Mouse (Mus musculus): ENCODE measurements around the gene Slc16a8.
"Not testable (repeated sequence)": the region's sequence is repeated elsewhere in the genome, so short reads cannot be mapped to it uniquely, and the experiment has no call there.

Slc16a8 gene

DNA sequence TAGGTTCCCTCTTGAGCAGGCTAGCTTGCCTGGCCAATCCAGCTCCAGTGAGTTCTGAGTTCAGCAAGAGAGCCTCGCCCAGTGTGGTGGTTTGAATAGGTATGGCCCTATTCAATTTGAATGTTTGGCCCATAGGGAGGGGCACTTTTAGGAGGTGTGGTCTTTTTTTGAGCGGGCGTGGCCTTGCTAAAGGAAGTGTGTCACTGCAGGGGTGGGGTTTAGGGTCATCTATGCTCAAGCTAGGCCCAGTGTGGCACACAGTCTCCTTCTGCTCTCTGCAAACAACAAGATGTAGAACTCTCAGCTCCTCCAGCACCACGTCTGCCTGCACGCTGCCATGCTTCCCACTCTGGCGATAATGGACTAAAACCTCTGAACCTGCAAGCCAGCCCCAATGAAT, 9.2 kb upstream of the Slc16a8 start:
- ATAC-seq (ENCODE audit: insufficient number of reproducible peaks, low FRiP score, low TSS enrichment), result no peak

DNA sequence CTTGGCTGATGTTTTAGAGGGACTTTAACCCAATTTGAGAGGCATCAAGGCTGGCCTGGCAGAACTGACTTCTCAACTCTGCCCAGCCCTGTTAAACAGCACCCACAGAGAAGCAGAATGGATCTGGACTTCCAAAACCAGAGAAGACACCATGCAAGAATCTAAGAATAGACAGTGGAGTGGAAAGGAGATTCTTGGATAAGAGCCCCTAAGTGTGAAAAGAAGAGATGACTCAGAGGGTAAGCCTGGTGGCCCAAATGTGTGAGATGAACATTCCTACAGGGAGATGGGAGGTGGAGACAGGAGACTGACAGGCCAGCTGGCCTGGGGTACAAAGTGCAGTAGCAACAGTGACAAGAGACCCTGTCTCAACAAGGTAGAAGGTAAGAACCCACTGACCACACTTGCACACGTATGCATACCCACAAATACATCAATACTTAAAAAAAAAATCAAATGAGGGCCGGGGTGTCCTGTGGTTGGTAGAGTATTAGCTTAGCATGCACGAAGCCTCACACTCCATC, 8.3 kb upstream of the Slc16a8 start:
- no peak for ATAC-seq (ENCODE audit: insufficient number of reproducible peaks, low FRiP score, low TSS enrichment)

DNA sequence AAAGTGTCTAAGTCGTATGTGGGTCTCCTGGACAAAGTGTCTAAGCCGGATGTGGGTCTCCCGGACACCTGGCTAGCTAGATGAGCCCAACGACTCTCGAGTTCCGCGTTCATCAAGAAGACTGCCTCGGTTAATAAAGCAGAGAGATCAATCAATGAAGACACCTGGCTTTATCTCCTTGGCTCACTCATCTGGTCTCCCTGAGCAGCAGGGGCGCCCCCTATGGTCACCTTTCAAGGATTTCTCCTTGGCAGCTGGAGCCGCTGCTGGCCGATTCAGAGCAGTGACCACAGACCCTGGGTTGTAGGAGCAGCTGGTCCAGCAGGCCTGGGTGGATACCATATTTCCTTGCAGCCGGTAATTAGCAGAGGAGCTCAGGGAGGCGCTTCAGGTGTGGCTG, 7.8 kb upstream of the Slc16a8 start:
- ATAC-seq (ENCODE audit: insufficient number of reproducible peaks, low FRiP score, low TSS enrichment), result no peak

DNA sequence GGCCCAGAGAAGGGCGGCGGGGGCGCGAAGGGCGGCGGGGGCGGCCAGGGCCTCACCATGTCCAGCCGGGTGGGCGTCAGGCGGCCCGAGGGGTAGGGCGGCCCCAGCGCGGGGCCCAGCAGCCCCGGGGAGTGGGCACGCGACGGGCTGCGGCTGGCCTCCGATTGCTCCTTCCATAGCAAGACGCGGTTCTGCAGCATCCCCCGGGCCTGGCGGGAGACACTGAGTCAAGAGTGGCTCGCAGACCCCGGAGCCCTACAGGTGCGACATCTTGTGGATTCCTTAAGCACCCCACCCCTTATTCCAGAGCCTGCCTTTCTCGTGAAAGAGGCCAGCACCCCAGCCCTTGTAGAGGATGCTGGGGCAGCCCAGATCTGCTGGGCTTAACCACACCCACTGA, 7.2 kb upstream of the Slc16a8 start:
- ATAC-seq (ENCODE audit: insufficient number of reproducible peaks, low FRiP score, low TSS enrichment), result no peak

DNA sequence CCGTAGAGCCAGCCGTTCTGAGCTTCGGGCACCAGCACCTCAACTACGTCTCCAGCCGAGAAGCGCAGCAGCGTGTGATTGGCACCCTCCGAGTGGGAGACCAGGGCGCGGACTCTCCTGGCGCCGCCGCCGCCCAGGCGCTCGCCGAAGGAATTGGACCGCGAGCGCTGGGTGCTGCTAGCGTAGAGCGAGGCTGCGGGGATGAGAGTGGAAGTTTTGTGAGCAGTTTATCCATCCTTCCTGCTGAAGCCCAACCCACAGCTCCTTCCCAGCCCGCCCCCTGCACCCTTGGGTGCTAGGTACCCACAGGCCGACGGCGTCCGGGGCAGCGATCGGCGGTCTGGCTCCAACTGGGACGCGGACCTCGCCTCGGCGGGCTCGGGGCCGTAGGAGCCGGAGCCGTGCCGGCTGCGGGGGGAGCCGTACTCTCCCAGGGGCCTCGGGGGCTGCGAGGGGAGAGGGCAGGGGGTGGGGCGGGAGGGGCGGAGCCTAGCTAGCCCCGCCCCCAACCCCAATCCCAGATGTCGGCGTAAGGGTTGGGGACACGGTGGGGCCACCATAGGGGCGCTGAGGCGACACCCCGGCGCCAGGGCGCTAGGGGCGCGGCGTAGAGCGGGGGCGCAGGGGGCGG, 6.6 kb upstream of the Slc16a8 start:
- ATAC-seq (ENCODE audit: insufficient number of reproducible peaks, low FRiP score, low TSS enrichment), result no peak

DNA sequence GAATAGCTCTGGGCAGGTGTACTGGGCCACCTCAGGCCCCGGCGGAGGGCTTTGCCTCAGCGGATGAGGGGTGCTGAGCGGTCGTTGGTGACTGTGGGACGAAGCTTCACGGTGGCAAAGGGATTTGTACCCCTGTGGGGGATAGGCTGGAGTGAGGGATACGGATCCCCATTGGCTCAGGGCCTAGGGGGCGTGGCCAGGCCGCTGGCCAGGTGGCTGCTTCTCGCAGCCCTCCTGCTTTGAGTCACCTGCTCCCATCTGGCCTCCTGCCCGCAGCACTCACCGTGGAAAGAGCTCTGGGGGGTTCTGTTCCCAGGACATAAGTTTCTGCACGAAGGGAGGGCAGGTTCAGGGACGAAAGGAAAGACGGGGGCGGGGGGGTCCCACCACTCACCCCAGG, 4.0 kb upstream of the Slc16a8 start:
- no peak for ATAC-seq (ENCODE audit: insufficient number of reproducible peaks, low FRiP score, low TSS enrichment)

DNA sequence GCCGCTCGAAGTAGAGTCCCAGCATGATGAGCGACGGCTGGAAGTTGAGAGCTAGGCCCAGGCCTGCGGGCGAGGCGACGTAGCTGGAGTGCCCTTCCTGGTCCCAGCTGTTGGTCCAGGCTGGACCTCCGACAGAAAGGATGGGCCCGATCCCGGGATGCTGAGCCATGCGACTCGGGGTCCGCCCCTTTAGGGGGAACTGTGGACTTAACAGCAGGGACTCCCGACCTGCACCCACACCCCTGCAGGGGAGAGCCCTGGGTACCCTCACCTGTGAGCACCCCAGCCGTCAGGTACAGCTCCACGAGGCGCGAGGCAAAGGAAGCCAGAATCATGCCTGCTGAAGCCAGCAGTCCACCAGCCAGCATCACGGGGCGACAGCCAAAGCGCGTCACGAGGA, 2.0 kb downstream of the Slc16a8 start:
- ATAC-seq (ENCODE audit: insufficient number of reproducible peaks, low FRiP score, low TSS enrichment), result no peak

DNA sequence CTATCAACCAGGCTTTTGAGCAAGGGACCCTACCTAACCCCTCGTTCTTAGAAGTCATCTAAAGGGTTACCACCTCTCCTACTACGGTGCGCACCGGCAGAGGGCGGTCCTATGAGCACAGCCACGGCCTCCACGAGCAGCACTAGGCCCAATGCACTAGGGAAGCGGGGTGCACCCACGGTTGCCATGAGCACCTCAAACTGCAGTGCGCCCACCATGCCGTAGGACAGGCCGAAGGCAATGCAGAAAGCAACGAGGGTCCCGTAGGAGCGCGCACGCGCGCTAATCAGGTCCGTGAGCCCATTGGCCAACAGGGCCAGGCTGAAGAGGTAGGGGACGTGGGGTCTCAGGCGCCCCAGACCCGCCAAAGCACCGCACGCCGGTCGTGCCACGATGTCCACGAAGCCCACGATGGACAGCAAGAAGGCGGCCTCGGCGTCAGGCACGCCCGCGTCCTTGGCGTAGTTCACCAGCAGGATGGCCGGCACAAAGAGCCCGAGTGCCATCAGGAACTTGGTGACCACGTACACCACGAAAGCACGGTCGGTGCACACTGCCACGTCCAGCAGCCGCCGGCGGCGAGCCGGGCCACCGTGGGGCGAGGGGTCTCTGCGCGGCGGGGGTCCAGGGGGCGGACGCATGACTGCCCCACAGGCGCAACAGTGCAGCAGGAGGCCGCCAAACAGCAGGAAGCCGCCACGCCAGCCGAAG, 2.6 kb downstream of the Slc16a8 start:
- 0 out of 2 replicates have a peak, but pooled peaks have one; percentile 47 for ATAC-seq (ENCODE audit: insufficient number of reproducible peaks, low FRiP score, low TSS enrichment)

DNA sequence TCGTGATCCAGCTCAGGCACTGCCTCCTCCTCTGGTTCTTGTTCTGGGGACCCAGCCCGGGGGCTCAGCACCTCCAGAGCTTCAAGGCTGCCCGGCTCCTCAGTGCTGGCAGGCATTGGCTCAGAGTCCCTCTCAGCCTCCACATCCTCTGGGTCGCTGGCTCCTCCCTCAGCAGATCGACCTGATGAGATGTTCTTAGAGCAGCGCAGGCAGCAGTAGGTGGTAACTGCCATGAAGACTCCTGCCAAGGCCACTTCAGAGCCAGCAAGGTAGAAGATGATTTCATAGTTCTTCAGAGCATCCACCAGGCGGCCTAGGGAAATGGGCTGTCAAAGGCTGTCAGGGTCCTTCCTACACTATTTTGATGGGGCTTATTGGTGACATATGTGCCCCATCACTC, 3.4 kb downstream of the Slc16a8 start:
- ATAC-seq (ENCODE audit: insufficient number of reproducible peaks, low FRiP score, low TSS enrichment), result no peak

DNA sequence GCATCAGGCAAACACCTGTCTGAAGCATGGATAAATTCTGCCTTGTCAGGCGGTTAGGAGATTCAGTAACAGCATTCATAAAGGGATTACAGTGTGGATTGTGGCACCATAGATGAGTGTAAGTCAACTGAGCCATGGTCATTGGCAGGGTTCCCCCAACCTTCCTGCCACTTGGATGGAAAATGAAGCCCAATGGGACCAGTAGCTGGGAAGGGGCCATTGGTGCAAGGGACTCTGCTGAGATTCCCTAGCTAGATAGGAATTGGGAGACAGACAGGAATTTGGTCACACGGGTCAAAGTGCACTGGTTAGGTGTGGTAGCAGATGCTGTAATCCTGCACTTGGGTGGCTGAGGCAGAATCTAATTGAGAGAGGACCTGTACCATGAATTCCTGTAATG, 4.3 kb downstream of the Slc16a8 start:
- ATAC-seq (ENCODE audit: insufficient number of reproducible peaks, low FRiP score, low TSS enrichment), result no peak

DNA sequence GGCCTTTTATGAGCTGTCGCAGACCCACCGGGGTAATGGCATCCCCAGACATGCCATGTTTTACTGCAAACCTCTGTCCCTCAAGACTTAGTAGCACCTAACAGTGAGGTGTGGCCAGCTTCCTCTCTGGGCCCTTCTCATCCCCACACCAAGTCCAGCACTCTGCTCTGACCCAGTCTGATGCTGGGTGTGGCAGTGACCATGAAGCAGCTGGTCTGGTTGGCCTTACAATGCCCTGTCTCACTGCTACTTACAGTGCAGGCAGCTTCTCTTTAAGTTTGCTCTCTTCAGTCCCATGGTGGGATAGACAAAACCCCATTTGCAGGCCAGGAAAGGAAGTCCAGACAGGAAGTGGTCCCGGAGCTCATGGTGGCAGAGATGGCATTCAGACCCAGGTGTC, 9.2 kb downstream of the Slc16a8 start:
- ATAC-seq (ENCODE audit: insufficient number of reproducible peaks, low FRiP score, low TSS enrichment), result no peak

DNA sequence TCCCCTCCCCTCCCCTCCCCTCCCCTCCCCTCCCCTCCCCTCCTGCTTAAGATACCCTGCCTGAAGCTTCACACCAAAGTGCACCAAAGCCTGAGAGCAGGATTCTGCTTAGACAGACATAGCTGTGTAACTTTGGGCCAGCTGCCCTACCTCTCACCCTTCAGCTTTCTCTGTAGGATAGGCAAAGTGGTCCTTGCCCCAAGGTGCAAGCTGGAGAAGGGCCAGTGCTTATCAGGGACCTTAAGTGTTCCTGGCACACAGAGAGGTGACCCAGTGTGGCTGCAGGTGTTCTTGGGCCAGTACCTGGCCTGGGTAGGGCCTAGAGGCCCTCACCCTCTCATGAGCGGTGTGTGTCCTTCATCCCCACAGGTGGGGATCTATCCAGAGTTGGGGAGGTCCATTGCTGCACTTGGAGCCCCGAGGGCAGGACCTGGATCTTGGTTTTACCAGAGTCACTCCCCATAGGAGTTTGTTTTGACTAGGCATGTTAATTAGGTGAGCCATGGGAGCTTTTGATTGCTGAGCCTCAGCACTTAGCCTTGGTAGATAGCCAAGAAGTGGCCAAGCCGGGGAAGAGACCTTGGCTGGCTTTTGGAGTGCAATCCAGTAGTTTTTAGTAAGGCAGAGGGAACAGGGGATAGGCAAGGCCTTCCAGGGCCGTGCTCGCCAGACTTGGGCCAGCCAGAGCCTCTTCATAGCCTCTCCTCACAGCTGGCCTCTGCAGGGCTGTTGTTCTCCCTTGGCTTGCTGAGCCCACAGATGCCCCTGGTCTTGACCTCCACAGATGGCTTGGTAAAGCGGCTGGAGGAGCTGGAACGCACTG, 10.3 kb downstream of the Slc16a8 start:
- ATAC-seq (ENCODE audit: insufficient number of reproducible peaks, low FRiP score, low TSS enrichment), result no peak

DNA sequence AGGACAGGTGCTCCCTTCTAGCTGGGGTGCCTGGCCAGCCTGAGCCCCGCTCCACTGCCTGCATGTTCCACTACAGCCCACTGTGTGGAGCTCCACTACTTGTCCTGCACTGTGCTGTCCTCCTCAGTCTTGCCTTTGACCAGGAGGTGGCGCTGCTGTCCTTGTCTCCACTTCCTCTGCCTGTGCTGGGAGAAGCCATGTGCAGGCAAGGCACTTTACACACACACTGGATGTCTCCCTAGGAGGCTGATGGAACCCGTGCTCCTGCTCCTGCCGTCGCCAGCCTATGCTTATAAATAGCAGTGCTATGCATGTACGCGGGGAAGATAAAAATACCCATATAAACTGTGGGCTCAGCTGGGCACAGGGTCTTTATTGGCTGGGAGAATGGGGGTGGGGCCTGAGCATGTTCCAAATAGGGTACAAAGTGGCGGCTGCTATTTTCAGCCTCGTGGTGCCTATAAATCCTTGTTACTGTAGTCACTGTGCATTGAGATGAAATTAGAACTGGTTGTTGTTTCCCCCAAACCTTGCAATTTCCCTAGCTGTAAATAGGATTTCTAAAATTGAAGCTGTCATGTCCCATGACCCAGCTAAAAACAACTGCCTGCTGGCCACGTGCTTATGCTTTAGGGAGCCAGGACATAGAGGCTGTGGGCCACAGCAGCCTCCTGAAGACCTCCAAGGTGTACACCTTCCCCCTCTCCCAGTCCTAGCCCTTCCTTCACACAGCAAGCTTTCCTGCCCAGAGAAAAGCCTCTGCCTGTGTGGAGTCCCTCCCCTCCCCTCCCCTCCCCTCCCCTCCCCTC, 11.1 kb downstream of the Slc16a8 start:
- ATAC-seq (ENCODE audit: insufficient number of reproducible peaks, low FRiP score, low TSS enrichment), result peak; percentile 90

DNA sequence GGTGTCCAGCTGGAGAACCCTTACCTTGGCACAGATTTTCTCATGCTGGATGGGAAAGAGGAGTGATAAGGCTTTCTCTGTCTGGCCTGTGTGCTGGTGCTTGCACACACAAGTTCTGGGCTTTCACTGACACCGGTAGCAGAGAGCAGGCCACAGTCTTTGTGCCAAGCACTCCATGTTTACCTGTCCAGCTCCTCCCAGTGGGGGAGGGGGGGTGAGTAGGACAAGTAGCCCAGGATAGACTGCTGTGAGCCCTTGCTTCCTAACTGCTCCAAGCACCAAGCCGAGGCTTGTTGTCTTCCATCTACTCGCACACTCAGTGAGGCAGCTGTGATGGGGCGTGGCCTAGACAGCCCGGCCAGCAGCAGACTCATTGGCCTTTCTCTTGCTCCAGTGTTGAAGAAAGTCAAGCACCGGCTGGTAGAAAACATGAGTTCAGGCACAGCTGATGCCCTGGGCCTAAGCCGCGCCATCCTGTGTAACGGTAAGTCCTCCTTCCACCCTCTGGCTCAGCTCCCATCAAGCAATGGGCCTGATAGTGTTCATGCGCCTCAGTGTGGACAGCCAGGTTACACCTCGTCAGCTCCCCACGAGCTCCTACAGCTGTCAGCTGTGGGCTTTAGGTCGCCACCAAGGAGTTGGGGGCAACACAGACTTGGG, 11.9 kb downstream of the Slc16a8 start:
- ATAC-seq (ENCODE audit: insufficient number of reproducible peaks, low FRiP score, low TSS enrichment), result 0 out of 2 replicates have a peak, but pooled peaks have one; percentile 17

DNA sequence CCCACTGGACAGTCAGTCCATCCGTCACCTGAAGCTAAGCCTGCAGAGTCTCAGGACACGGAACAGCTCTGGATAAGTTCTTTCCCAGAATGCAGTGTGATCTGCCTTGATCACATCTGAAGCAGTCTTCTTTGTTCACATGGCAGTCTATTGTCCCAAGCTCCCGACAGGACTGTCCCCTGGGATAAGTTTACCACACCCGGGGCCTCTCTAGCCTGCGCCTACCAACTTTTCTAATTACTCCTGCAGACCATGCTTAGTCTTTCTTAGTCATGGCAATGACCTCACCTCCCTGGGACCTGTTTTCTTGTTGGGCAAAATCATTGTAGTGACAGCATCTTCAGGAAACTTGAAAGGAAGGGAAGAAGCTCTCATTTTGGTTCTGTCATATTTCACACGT, 16.5 kb downstream of the Slc16a8 start:
- no peak for ATAC-seq (ENCODE audit: insufficient number of reproducible peaks, low FRiP score, low TSS enrichment)

DNA sequence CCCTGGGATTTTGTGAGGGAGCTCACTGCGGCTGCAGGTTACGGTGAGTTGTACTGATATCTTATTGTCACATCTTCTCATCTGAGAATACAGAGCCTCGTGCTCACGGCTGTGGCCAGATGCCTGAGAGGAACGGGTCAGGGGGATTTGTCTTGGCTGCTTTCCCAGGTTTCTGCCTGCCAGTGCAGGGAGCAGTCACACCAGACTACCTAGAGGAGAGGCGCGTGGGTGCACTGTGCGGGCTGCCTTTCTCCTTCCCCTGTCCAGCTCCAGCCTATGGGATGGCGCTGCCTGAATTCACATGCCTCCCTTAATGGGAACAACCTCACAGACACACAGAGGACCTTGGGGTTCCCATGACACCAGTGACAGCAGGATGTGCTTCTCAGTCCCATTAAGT, 19.3 kb downstream of the Slc16a8 start:
- ATAC-seq (ENCODE audit: insufficient number of reproducible peaks, low FRiP score, low TSS enrichment), result no peak

DNA sequence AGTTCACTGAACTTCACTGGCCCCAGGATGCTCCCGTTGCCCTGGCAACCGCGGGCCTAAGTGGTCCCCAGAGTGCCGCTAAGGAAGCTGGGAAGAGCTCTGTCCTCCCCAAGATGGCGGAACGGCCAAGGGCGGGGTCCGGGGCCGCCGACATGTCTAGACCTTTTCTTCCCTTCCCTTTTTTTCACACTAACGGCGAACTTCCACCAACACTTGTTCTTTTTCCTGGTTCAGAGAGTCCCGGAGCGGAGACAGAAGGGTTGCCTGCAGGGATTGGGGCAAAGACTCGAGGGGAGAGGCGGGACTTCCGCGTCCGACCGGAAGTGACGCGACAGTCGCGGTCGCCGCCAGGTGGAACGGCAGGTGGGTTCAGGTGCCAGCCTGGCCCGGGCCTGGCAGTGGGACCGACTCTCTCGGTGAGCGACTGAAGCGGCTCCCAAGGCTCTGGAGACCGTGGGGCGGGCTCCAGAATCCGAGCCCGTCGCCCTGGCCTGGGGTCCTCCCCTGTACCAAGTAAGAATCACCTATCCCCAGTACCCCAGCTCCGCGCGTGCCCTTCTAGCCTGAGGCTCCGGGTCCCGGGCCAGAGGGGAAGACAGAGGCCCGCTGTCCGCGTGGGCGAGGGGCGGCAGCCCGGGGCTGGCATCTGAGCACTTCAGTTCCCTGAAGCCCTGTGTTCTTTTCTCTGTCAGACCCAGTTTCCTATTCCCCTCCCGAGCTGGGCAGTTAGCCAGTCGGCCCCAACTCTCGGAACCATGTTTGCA, 25.3 kb downstream of the Slc16a8 start, which contains the start of the genes Pick1 and Gm49486:
TSS of gene Pick1 (plus strand) at position 116 of the 764 bp plus-strand sequence.
TSS of gene Gm49486 (plus strand) at position 334 of the 764 bp plus-strand sequence.
- ATAC-seq (ENCODE audit: insufficient number of reproducible peaks, low FRiP score, low TSS enrichment), result peak; percentile 82

DNA sequence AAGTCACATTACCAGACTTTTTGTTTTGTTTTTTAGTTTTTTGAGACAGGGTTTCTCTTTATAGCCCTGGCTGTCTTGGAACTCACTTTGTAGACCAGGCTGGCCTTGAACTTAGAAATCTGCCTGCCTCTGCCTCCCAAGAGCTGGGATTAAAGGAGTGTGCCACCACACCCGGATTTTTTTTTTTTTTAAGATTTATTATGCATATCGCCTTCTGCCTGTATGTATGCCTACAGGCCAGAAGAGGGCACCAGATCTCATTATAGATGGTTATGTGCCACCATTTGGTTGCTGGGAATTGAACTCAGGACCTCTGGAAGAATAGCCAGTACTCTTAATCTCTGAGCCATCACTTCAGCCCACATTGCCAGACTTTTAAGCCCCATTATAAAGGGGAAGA, 28.8 kb downstream of the Slc16a8 start:
- not testable (repeated sequence) for ATAC-seq (ENCODE audit: insufficient number of reproducible peaks, low FRiP score, low TSS enrichment)

DNA sequence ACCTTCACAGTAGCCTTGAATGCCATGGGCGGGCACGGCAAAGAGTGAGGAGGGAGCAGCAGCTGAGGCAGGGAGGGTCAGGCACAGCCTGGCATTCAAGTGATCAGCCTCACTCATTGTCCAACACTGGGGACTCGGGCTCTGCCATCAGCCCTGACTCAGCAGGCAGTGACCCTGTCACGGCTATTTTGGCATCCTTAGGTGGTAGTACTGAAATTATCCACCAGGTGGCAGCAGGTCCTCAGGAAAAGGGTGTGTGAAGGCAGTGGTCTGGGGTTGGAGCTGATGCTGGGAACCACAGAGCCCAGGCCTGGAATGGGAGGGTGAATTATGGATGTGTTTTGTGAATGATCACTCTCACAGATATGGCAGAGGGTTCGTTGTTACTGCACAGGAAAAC, 29.9 kb downstream of the Slc16a8 start:
- ATAC-seq (ENCODE audit: insufficient number of reproducible peaks, low FRiP score, low TSS enrichment), result peak; percentile 33
